Mouse (Mus musculus) hindbrain, postnatal 0 days (tissue): ENCODE measurements around the gene Rsph14. TPM values are rescaled to one million over a fixed set of nuclear protein-coding genes. Genes with fewer than 3 reads are reported as not detected.

Source experiments
- ATAC-seq: fragments of 200-750 bp; cut with Nextera tagmentation; 2 replicates; pipeline ENCODE4 v1.8.0; 2017; ENCODE audit warnings: mild to moderate bottlenecking, moderate TSS enrichment, moderate library complexity
- DNase-seq: peaks from one replicate; pipeline ENCODE4 v3.0.0-alpha.2; 2015; ENCODE audit warnings: low spot score
- H3K27ac ChIP-seq: fragments of 300-500 bp; sonication (generic); 2 replicates; pipeline ENCODE4 v1.5.1; 2014; ENCODE audit warnings: mild to moderate bottlenecking
- H3K27me3 ChIP-seq: fragments of 300-500 bp; sonication (generic); 2 replicates; pipeline ENCODE4 v1.6.1; 2014; ENCODE audit warnings: low read length, mixed read lengths; ENCODE audit not compliant: insufficient read depth
- H3K36me3 ChIP-seq: fragments of 300-500 bp; sonication (generic); 2 replicates; pipeline ENCODE4 v1.6.1; 2014; ENCODE audit warnings: low read length, mixed read lengths; ENCODE audit not compliant: insufficient read depth
- H3K4me1 ChIP-seq: fragments of 300-500 bp; sonication (generic); 2 replicates; pipeline ENCODE4 v1.6.1; 2014; ENCODE audit warnings: antibody characterized with exemption, low read length, mixed read lengths; ENCODE audit not compliant: insufficient read depth
- H3K4me2 ChIP-seq: fragments of 300-500 bp; sonication (generic); 2 replicates; pipeline ENCODE4 v1.6.1; 2014; ENCODE audit warnings: low read depth, mild to moderate bottlenecking, low read length, moderate library complexity, mixed read lengths
- H3K4me3 ChIP-seq: fragments of 300-500 bp; sonication (generic); 2 replicates; pipeline ENCODE4 v1.5.1; 2014; ENCODE audit warnings: low read length
- H3K9ac ChIP-seq: fragments of 300-500 bp; sonication (generic); replicated peaks from 2 replicates; pipeline ENCODE4 v1.6.1; 2014; ENCODE audit warnings: mild to moderate bottlenecking, low read length, moderate library complexity, mixed read lengths
- H3K9me3 ChIP-seq: fragments of 300-500 bp; sonication (generic); 2 replicates; pipeline ENCODE4 v1.6.1; 2016; ENCODE audit warnings: low read length, mixed read lengths
- CTCF ChIP-seq: IDR thresholded peaks from 2 replicates; pipeline ENCODE4 v1.5.1; 2016; ENCODE audit warnings: antibody characterized with exemption, control low read depth, low read depth
- WGBS: fragments of 180-500 bp; shearing (Covaris S2); extraction: QIAGEN DNeasy Blood & Tissue Kit; methylation state at CpG from one replicate; pipeline ENCODE4 v1.1.7; 2014; 5-methylcytosine and 5-hydroxymethylcytosine counted together
- polyA plus RNA-seq: library from polyadenylated mRNA; unstranded; fragments of >200 nt; fragmentation: Nextera tagmentation; extraction: Ambion mirVana; gene quantifications from 2 replicates; pipeline ENCODE4 v1.2.1, GENCODE M21; 2015
- total RNA-seq: library from RNA; depleted of rRNA; stranded (reverse); fragments of >200 nt; gene quantifications from 2 replicates; pipeline ENCODE4 v1.2.3, GENCODE M21; 2014

Rsph14 gene
- total and polyA plus RNA-seq, 2 experiments from 2014 or later: 0.46 to 1.7 TPM

GRCm38 (mm10) chr10:75060843-75061235 lies 28.5 kb upstream of the Rsph14 start:
- WGBS: under 1% methylated on average over 36 of the region's 48 CpGs
- ATAC-seq: peak; percentile 13

DNA sequence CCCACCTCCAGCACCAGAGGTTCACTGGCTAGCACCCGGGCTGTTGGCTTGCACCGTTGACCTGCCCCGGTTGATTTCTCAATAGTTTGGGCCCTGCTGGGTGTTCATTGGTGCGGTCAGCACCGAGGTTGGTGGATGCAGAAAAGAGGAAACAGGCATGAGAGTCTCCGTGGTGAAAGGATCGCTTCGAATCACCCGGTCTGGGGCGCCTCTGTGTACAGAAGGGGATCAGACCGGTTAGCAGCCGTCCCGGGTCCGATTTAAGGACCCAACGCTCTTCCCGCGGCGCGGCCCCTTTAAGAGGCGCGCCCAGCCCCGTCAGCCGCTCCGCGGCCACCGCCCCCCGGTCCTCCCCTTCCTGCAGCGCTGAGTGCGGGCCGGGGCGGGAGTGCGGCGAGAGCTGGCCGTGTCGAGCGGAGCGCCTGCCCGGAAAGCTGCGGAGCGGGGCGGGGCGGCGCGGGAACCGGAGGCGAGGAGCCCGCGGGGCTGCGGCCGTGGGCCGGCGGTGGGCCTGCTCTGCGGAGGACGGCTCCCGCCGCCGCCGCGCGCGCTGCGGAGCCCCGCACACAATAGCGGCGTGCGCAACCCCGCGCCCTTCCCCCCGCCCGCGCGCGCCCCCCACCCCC lies 27.9 kb upstream of the Rsph14 start, which contains the start of gene Bcr:
Gene Bcr, plus strand, starts transcription at position 376 of the 626 bp plus-strand sequence.
- peak within 1 kb of the TSS; percentile 77 for H3K9ac ChIP-seq
- H3K4me3 ChIP-seq: peak within 1 kb of the TSS; percentile 87
- ATAC-seq: peak; percentile 82
- DNase-seq: peak; percentile 87
- H3K4me2 ChIP-seq: peak within 1 kb of the TSS; percentile 81
- peak within 1 kb of the TSS; percentile 85 for H3K27ac ChIP-seq
- no peak for TF ChIP-seq CTCF
- WGBS: under 1% methylated on average over 65 of the region's 73 CpGs
- H3K9me3 ChIP-seq: no peaks in the 10 kb centered on the region
- peaks cover 46% of the 10 kb centered on the region for H3K4me1 ChIP-seq
- H3K27me3 ChIP-seq: no peaks in the 10 kb centered on the region
- no peaks in the 10 kb centered on the region for H3K36me3 ChIP-seq

More at GRCm38 (mm10) chr10:75060843-75061235, 28.5 kb upstream of the Rsph14 start:
- Histone ChIP-seq H3K27ac (peak overlapping the region; percentile 85), H3K4me1 (peaks cover 48% of the 10 kb centered on the region), H3K9ac (peak overlapping the region; percentile 77), H3K4me3 (peak overlapping the region; percentile 87), H3K4me2 (peak overlapping the region; percentile 81), H3K36me3 (no peaks in the 10 kb centered on the region), H3K9me3 (no peaks in the 10 kb centered on the region), H3K27me3 (no peaks in the 10 kb centered on the region)
- TF ChIP-seq CTCF: no peak
- DNase-seq: no peak

- peaks cover 43% of the 10 kb centered on the region for H3K4me1 ChIP-seq
- H3K27ac ChIP-seq: no peak overlapping the region
- ATAC-seq (0 out of 2 replicates have a peak, but pooled peaks have one; percentile 45), DNase-seq (peak; percentile 89)
- no peaks in the 10 kb centered on the region for H3K9me3 ChIP-seq
- H3K4me2 ChIP-seq: peak overlapping the region; percentile 81
- peak; percentile 82 for TF ChIP-seq CTCF
- no peaks in the 10 kb centered on the region for H3K27me3 ChIP-seq
- H3K9ac ChIP-seq: no peak overlapping the region
- no peaks in the 10 kb centered on the region for H3K36me3 ChIP-seq
- WGBS: 2% methylated on average over 11 of the region's 11 CpGs
- H3K4me3 ChIP-seq: no peak overlapping the region
Measured at GRCm38 (mm10) chr10:75059396-75059795, 27.0 kb upstream of the Rsph14 start.

- H3K9me3 ChIP-seq: no peaks in the 10 kb centered on the region
- 30% methylated on average over 9 of the region's 9 CpGs for WGBS
- 0 out of 2 replicates have a peak overlapping the region, but pooled peaks have one; percentile 13 for H3K4me2 ChIP-seq
- H3K9ac ChIP-seq: no peak overlapping the region
- DNase-seq (no peak), ATAC-seq (no peak)
- no peak overlapping the region for H3K27ac ChIP-seq
- peaks cover 45% of the 10 kb centered on the region for H3K4me1 ChIP-seq
- H3K4me3 ChIP-seq: no peak overlapping the region
- no peak for TF ChIP-seq CTCF
- H3K27me3 ChIP-seq: no peaks in the 10 kb centered on the region
- H3K36me3 ChIP-seq: no peaks in the 10 kb centered on the region
Measured at GRCm38 (mm10) chr10:75058761-75059395, 26.5 kb upstream of the Rsph14 start.

GRCm38 (mm10) chr10:75058336-75058735 lies 25.9 kb upstream of the Rsph14 start:
- Histone ChIP-seq H3K4me3 (no peak overlapping the region), H3K27ac (no peak overlapping the region), H3K4me2 (no peak overlapping the region), H3K27me3 (no peaks in the 10 kb centered on the region), H3K9me3 (no peaks in the 10 kb centered on the region), H3K9ac (no peak overlapping the region), H3K4me1 (peaks cover 40% of the 10 kb centered on the region), H3K36me3 (no peaks in the 10 kb centered on the region)
- no peak for TF ChIP-seq CTCF
- DNase-seq (no peak), ATAC-seq (no peak)
- 84% methylated on average over 8 of the region's 8 CpGs for WGBS

DNA sequence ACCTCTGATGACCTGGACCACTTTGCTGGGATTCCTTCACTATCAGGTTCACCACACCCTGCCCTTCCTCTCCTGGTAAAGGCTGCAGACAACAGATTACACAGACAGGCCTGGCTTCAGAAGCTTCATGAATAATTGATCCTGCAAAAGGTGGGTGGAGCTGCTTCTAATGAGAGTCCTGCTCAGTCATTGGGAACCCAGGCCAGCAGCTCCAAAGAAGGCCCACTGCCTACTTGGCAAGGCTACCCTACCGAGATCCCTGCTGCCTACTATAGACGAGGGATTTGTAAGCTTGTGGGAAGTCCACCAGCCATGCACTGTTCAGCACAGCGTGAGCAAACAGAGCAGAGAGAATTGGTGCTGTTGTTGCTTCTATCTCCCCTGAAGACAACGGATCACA lies 23.9 kb upstream of the Rsph14 start:
- Histone ChIP-seq H3K27me3 (no peaks in the 10 kb centered on the region), H3K36me3 (no peaks in the 10 kb centered on the region), H3K27ac (no peak overlapping the region), H3K4me3 (no peak overlapping the region), H3K9ac (no peak overlapping the region), H3K9me3 (no peaks in the 10 kb centered on the region), H3K4me1 (peaks cover 25% of the 10 kb centered on the region), H3K4me2 (no peak overlapping the region)
- 8% methylated on average over 4 of the region's 4 CpGs for WGBS
- no peak for TF ChIP-seq CTCF
- peak; percentile 59 for DNase-seq
- ATAC-seq: peak; percentile 33; the same call in 1 of the 2 replicates

- DNase-seq: no peak
- Histone ChIP-seq H3K27me3 (no peaks in the 10 kb centered on the region), H3K4me3 (no peak overlapping the region), H3K4me2 (no peak overlapping the region), H3K27ac (no peak overlapping the region), H3K9me3 (no peaks in the 10 kb centered on the region), H3K36me3 (no peaks in the 10 kb centered on the region), H3K9ac (no peak overlapping the region), H3K4me1 (peaks cover 25% of the 10 kb centered on the region)
- ATAC-seq: no peak
- WGBS: 50% methylated on average over 5 of the region's 5 CpGs
- TF ChIP-seq CTCF: no peak
Measured at GRCm38 (mm10) chr10:75055672-75056071, 23.3 kb upstream of the Rsph14 start.
